Mouse (Mus musculus): ENCODE data around the gene Acap2. TPM values are rescaled to one million over a fixed set of nuclear protein-coding genes. Genes with fewer than 3 reads are reported as not detected.
A peak's percentile ranks its signal among the peaks of the same experiment; 100 is the strongest.

Acap2 gene
- polyA plus RNA-seq, 1 experiment from 2014 or later = 18.8 TPM

GRCm38 (mm10) chr16:31233167-31233498 is 32.1 kb upstream of the Acap2 start:
- H3K36me3 ChIP-seq (replicated peaks) = no peaks in the 10 kb centered on the region
- peaks cover 18% of the 10 kb centered on the region for H3K27me3 ChIP-seq (replicated peaks; ENCODE audit: low read depth, poor library complexity, severe bottlenecking)
- H3K9me3 ChIP-seq = no peaks in the 10 kb centered on the region
- no peak overlapping the region for H3K27ac ChIP-seq (replicated peaks)
- whole genome bisulfite sequencing = 52% methylated on average over 4 of the region's 4 CpGs
- peak overlapping the region; percentile 8; the same call in 1 of the 2 replicates for H3K4me3 ChIP-seq
- H3K4me1 ChIP-seq = peaks cover 34% of the 10 kb centered on the region
- no peak for DNase-seq (ENCODE audit: low spot score)

- Histone ChIP-seq H3K36me3 (replicated peaks) (no peaks in the 10 kb centered on the region), H3K4me3 (no peak overlapping the region), H3K9me3 (no peaks in the 10 kb centered on the region), H3K4me1 (peaks cover 32% of the 10 kb centered on the region), H3K27me3 (replicated peaks; ENCODE audit: low read depth, poor library complexity, severe bottlenecking) (peaks cover 18% of the 10 kb centered on the region), H3K27ac (replicated peaks) (no peak overlapping the region)
- WGBS = 75% methylated on average over 5 of the region's 5 CpGs
- no peak for DNase-seq (ENCODE audit: low spot score)
Measured at GRCm38 (mm10) chr16:31232491-31233166, 31.6 kb upstream of the Acap2 start.

GRCm38 (mm10) chr16:31231591-31231990 is 30.5 kb upstream of the Acap2 start:
- H3K4me3 ChIP-seq = no peak overlapping the region
- 78% methylated on average over 5 of the region's 5 CpGs for WGBS
- no peak overlapping the region for H3K27ac ChIP-seq (replicated peaks)
- DNase-seq (ENCODE audit: low spot score) = no peak
- H3K4me1 ChIP-seq = peaks cover 32% of the 10 kb centered on the region
- no peaks in the 10 kb centered on the region for H3K36me3 ChIP-seq (replicated peaks)
- H3K27me3 ChIP-seq (replicated peaks; ENCODE audit: low read depth, poor library complexity, severe bottlenecking) = peaks cover 18% of the 10 kb centered on the region
- no peaks in the 10 kb centered on the region for H3K9me3 ChIP-seq

GRCm38 (mm10) chr16:31227746-31228145 is 26.7 kb upstream of the Acap2 start:
- WGBS = 89% methylated on average over 1 of the region's 1 CpGs
- Histone ChIP-seq H3K9me3 (no peaks in the 10 kb centered on the region), H3K4me1 (no peaks in the 10 kb centered on the region), H3K27me3 (replicated peaks; ENCODE audit: low read depth, poor library complexity, severe bottlenecking) (no peaks in the 10 kb centered on the region), H3K27ac (replicated peaks) (no peak overlapping the region), H3K4me3 (no peak overlapping the region), H3K36me3 (replicated peaks) (no peaks in the 10 kb centered on the region)
- DNase-seq (ENCODE audit: low spot score) = no peak

GRCm38 (mm10) chr16:31215271-31215670 is 14.2 kb upstream of the Acap2 start:
- no peak overlapping the region for H3K4me3 ChIP-seq
- no peak overlapping the region for H3K27ac ChIP-seq (replicated peaks)
- no peaks in the 10 kb centered on the region for H3K27me3 ChIP-seq (replicated peaks; ENCODE audit: low read depth, poor library complexity, severe bottlenecking)
- H3K36me3 ChIP-seq (replicated peaks) = no peaks in the 10 kb centered on the region
- H3K4me1 ChIP-seq = no peaks in the 10 kb centered on the region
- 91% methylated on average over 4 of the region's 4 CpGs for WGBS
- peaks cover 8% of the 10 kb centered on the region; the same call in 1 of the 2 replicates for H3K9me3 ChIP-seq
- no peak for DNase-seq (ENCODE audit: low spot score)

- Histone ChIP-seq H3K27ac (replicated peaks) (no peak overlapping the region), H3K36me3 (replicated peaks) (no peaks in the 10 kb centered on the region), H3K4me1 (peaks cover 1% of the 10 kb centered on the region; the same call in 1 of the 2 replicates), H3K9me3 (peaks cover 6% of the 10 kb centered on the region; the same call in 1 of the 2 replicates), H3K27me3 (replicated peaks; ENCODE audit: low read depth, poor library complexity, severe bottlenecking) (no peaks in the 10 kb centered on the region), H3K4me3 (no peak overlapping the region)
- DNase-seq (ENCODE audit: low spot score) = no peak
- WGBS = 90% methylated on average over 6 of the region's 6 CpGs
Measured at GRCm38 (mm10) chr16:31213463-31213862, 12.4 kb upstream of the Acap2 start.

- peaks cover 6% of the 10 kb centered on the region; the same call in 1 of the 2 replicates for H3K9me3 ChIP-seq
- DNase-seq (ENCODE audit: low spot score) = no peak
- H3K27me3 ChIP-seq (replicated peaks; ENCODE audit: low read depth, poor library complexity, severe bottlenecking) = no peaks in the 10 kb centered on the region
- H3K4me1 ChIP-seq = peaks cover 6% of the 10 kb centered on the region; the same call in 1 of the 2 replicates
- no peak overlapping the region for H3K4me3 ChIP-seq
- no peaks in the 10 kb centered on the region for H3K36me3 ChIP-seq (replicated peaks)
- H3K27ac ChIP-seq (replicated peaks) = no peak overlapping the region
- 82% methylated on average over 9 of the region's 9 CpGs for WGBS
Measured at GRCm38 (mm10) chr16:31211503-31211902, 10.5 kb upstream of the Acap2 start.

- H3K9me3 ChIP-seq = peaks cover 4% of the 10 kb centered on the region; the same call in 1 of the 2 replicates
- no peak for DNase-seq (ENCODE audit: low spot score)
- no peak overlapping the region for H3K4me3 ChIP-seq
- no peak overlapping the region for H3K27ac ChIP-seq (replicated peaks)
- H3K27me3 ChIP-seq (replicated peaks; ENCODE audit: low read depth, poor library complexity, severe bottlenecking) = no peaks in the 10 kb centered on the region
- H3K4me1 ChIP-seq = peaks cover 6% of the 10 kb centered on the region; the same call in 1 of the 2 replicates
- 79% methylated on average over 4 of the region's 4 CpGs for WGBS
- H3K36me3 ChIP-seq (replicated peaks) = no peaks in the 10 kb centered on the region
Measured at GRCm38 (mm10) chr16:31210453-31210852, 9.4 kb upstream of the Acap2 start.

- H3K4me1 ChIP-seq = peaks cover 6% of the 10 kb centered on the region; the same call in 1 of the 2 replicates
- H3K27me3 ChIP-seq (replicated peaks; ENCODE audit: low read depth, poor library complexity, severe bottlenecking) = no peaks in the 10 kb centered on the region
- no peaks in the 10 kb centered on the region for H3K9me3 ChIP-seq
- no peak overlapping the region for H3K27ac ChIP-seq (replicated peaks)
- no peak overlapping the region for H3K4me3 ChIP-seq
- 81% methylated on average over 5 of the region's 5 CpGs for WGBS
- H3K36me3 ChIP-seq (replicated peaks) = no peaks in the 10 kb centered on the region
- no peak for DNase-seq (ENCODE audit: low spot score)
Measured at GRCm38 (mm10) chr16:31209911-31210310, 8.9 kb upstream of the Acap2 start.

GRCm38 (mm10) chr16:31205726-31206125 is 4.7 kb upstream of the Acap2 start:
- Histone ChIP-seq H3K4me3 (no peak overlapping the region), H3K36me3 (replicated peaks) (no peaks in the 10 kb centered on the region), H3K9me3 (no peaks in the 10 kb centered on the region), H3K27ac (replicated peaks) (no peak overlapping the region), H3K27me3 (replicated peaks; ENCODE audit: low read depth, poor library complexity, severe bottlenecking) (no peaks in the 10 kb centered on the region), H3K4me1 (peaks cover 13% of the 10 kb centered on the region)
- 91% methylated on average over 7 of the region's 7 CpGs for WGBS
- DNase-seq (ENCODE audit: low spot score) = no peak

GRCm38 (mm10) chr16:31205187-31205586 is 4.1 kb upstream of the Acap2 start:
- 87% methylated on average over 8 of the region's 8 CpGs for WGBS
- no peak for DNase-seq (ENCODE audit: low spot score)

GRCm38 (mm10) chr16:31204216-31204615 is 3.2 kb upstream of the Acap2 start:
- H3K4me1 ChIP-seq = peaks cover 23% of the 10 kb centered on the region
- H3K9me3 ChIP-seq = no peaks in the 10 kb centered on the region
- 76% methylated on average over 1 of the region's 1 CpGs for WGBS
- no peak overlapping the region for H3K4me3 ChIP-seq
- H3K27me3 ChIP-seq (replicated peaks; ENCODE audit: low read depth, poor library complexity, severe bottlenecking) = no peaks in the 10 kb centered on the region
- H3K27ac ChIP-seq (replicated peaks) = no peak overlapping the region
- H3K36me3 ChIP-seq (replicated peaks) = no peaks in the 10 kb centered on the region
- no peak for DNase-seq (ENCODE audit: low spot score)

More at GRCm38 (mm10) chr16:31205187-31205586, 4.1 kb upstream of the Acap2 start:
- Histone ChIP-seq H3K36me3 (replicated peaks) (no peaks in the 10 kb centered on the region), H3K27me3 (replicated peaks; ENCODE audit: low read depth, poor library complexity, severe bottlenecking) (no peaks in the 10 kb centered on the region), H3K4me3 (no peak overlapping the region), H3K9me3 (no peaks in the 10 kb centered on the region), H3K4me1 (peaks cover 13% of the 10 kb centered on the region), H3K27ac (replicated peaks) (no peak overlapping the region)

- DNase-seq (ENCODE audit: low spot score) = no peak
- Histone ChIP-seq H3K36me3 (replicated peaks) (no peaks in the 10 kb centered on the region), H3K9me3 (no peaks in the 10 kb centered on the region), H3K4me1 (peaks cover 26% of the 10 kb centered on the region), H3K4me3 (peak overlapping the region; percentile 87), H3K27me3 (replicated peaks; ENCODE audit: low read depth, poor library complexity, severe bottlenecking) (no peaks in the 10 kb centered on the region), H3K27ac (replicated peaks) (peak overlapping the region; percentile 94; the same call in 1 of the 2 replicates)
- WGBS = 80% methylated on average over 2 of the region's 2 CpGs
Measured at GRCm38 (mm10) chr16:31201704-31202103, 659 bp upstream of the Acap2 start.
